Mouse (Mus musculus) left cerebral cortex, adult 6 months (tissue): Measurements from ENCODE around the gene Spin4. TPM values are rescaled to one million over a fixed set of nuclear protein-coding genes. Genes with fewer than 3 reads are reported as not detected.

Experiments used
- long read RNA-seq, 2 experiments: library from polyadenylated mRNA; unstranded; transcript quantifications; one replicate each; pipeline ENCODE4 v2.0.0; 2019 to 2020
- polyA plus RNA-seq: library from polyadenylated mRNA; unstranded; fragments of <200 nt; fragmentation: Nextera tagmentation; gene quantifications from 2 replicates; pipeline ENCODE4 v1.2.3, GENCODE M21; 2021

Gene Spin4
- 0.20 and 0.22 TPM in 2 replicates for polyA plus RNA-seq
- long read RNA-seq, experiment 1, full-length matches to known transcripts: 3 of 3 reads
- long read RNA-seq, experiment 1, partial matches to known transcripts: 0 of 3 reads
- long read RNA-seq, experiment 1, other reads (novel, unspliced or antisense): 0 of 3 reads
- long read RNA-seq, experiment 2: 0 reads

DNA sequence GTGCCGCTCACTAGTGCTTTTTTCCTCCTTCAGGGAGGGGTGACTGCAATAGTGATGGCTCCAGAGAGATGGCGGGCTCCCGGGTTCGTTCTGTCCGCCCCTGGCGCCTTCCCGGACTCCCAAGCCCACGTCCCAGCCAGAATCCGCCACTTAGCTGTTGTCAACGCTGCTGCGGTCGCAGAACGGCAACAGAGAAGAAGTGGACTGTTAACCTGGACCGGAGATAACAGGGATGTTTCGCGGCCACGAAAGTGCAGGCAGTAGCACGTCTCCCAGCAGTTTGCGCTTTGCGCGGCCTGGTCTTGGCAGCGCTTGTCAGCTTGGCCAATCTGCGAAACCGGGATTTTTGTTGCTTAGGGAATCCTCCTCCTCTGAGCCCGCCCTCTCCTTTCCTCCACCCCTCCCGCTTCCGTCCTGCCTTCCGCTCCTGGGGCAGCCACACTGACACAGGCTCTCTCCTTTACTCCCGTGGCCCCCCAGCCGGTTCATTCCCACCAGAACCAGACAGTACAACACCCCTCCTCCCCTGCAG is at the start of gene Spin4:
Gene Spin4, minus strand, starts transcription at position 322 of the 532 bp plus-strand sequence.

Other genes starting within 250 kb of the Spin4 start
- 71.4 and 110 TPM in 2 replicates for gene Arhgef9, start 170.2 kb upstream of the Spin4 start, polyA plus RNA-seq